Mouse (Mus musculus) embryo, embryonic 11.5 days (tissue): Measurements from ENCODE around the gene Defb42.
A peak's percentile ranks its signal among the peaks of the same experiment; 100 is the strongest.

ENCODE experiments used
- DNase-seq: peaks from one replicate; pipeline ENCODE4 v3.0.0-alpha.2; 2012; ENCODE audit warnings: low read depth, low spot score

The Defb42 gene

GRCm38 (mm10) chr14:63046691-63047090, at the start of gene Defb42:
TSS of gene Defb42 (plus strand) at chr14:63046991.
- DNase-seq, result no peak

DNA sequence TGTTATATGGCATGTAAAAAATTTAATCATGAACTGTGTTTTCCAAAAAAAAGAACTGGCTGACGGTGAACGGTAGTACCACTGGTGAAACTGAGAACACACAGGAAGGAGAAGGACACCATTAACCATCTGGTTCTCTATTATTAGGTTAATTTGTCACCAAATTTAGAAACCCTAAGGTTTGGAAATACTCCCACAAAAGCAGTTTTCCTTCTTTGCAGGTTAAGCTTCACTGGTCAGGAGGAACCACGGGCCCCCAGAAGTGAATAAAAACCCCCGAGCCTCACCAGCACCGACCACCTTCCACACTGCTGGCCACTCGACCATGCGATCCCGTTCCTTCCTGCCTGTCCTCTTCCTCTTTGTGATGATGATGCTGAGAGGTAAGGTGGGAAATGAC, 49.0 kb upstream of the Defb42 start, which contains the start of gene Defb47:
TSS of gene Defb47 (plus strand) at position 301 of the 400 bp plus-strand sequence.
- DNase-seq, result no peak

DNA sequence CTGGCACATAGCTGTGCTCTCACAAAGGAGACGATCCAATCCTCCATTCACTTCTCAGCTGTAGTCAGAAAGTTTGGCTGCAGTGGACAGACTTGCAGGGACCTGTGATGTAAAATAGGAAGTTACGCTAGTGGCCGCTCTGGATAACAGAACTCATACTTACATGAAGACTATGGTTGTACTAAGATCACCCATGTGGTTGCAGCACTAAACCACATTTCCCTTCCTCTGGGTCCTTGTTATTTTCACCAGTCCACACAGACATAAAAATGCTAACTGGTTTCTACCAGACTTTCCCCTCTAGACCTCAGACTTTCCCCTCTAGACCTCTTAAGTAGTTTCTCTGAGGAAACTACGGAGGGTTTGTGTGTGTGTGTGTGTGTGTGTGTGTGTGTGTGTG, 47.8 kb upstream of the Defb42 start:
- DNase-seq, result no peak

GRCm38 (mm10) chr14:63002588-63002987, 44.2 kb upstream of the Defb42 start:
- no peak for DNase-seq

GRCm38 (mm10) chr14:63011471-63011870, 35.3 kb upstream of the Defb42 start, which contains the start of gene Defb43:
TSS of gene Defb43 (plus strand) at chr14:63011771.
- DNase-seq, result no peak

DNA sequence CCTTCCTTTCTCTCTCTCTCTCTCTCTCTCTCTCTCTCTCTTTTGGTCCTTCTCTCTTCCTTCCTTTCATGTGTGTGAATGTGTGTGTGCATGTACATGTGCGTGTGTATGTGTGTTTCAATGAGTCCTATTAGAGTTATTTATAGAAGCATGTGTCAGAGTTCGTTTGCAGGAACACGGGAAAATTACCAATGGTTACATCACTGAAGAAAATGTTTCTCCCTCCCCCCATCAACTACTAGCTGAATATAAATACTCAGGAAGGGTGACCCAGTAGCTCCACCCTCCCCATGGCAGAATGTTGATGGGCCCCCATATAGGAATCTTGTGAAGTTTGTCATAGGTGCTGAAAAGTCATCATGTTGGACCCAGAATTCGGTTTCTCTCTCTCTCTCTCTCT, 33.7 kb upstream of the Defb42 start:
- DNase-seq, result no peak

- DNase-seq, result no peak
These were observed 32.1 kb upstream of the Defb42 start for GRCm38 (mm10) chr14:63014667-63015066.

GRCm38 (mm10) chr14:63020524-63021156, 26.2 kb upstream of the Defb42 start:
- DNase-seq, result no peak

DNA sequence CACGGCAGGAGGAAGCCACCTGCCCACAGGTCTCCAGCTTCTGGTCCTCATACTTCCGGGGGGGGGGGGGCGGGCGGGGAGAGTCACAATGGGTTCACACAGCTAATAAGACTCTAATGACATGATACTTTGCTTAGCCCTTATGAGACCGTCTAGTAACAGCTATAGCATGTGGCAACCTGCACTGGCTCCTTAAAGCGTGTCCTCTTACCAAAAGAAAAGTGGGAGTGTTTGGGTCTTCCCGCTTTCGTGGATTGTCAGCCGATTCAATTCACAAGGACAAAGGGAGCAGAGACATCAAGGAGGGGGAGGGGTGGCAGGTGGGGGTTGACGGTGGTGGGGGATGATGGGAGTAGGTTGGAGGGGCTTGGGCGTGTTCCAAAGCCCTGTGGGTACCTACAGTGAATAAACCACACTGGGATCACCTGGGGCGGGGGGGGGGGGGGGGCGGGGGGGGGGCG, 3.1 kb downstream of the Defb42 start, which contains the start of gene Defb30:
TSS of gene Defb30 (minus strand) at position 51 of the 461 bp plus-strand sequence.
- DNase-seq, result no peak

GRCm38 (mm10) chr14:63050769-63051168, 4.0 kb downstream of the Defb42 start:
- peak; percentile 32 for DNase-seq

- no peak for DNase-seq
These were observed 7.9 kb downstream of the Defb42 start for GRCm38 (mm10) chr14:63054729-63055128.

DNA sequence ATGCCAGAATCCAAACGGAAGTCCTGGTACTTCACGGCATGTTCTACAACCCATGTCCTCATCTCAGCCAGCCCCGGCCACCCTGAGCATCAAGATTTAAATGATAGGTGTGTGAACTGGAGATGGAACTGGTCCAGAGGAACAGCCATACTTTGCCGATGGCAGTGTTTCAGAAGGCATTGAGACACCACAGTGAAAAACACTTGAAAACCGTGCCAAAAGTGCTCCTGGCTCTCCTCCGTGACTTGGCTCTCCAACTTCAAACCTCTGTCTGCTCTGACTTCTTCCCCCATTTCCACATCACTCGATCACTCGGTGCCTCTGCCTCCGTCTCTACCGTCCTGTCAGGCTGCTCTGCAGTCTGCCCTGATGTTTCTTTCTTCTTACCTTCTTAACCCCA, 13.6 kb downstream of the Defb42 start:
- no peak for DNase-seq

DNA sequence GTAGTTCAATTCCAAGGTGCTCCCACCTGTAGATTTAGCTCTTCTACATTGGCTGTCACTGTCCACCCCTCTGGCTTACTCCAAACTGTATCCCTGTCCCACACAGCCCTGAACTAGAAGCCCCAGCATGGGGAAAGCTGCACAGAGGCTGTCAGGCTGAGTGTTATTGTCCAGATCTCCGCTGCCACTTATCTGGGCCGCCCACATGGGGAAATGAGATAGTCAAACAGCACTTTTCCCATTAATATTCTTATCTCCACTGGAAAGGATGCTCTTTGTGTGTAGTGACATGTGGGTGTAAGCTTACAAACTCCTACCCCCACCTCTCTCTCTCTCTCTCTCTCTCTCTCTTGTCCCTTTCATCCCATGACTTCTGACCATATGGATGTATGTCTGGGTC, 15.4 kb downstream of the Defb42 start:
- DNase-seq, result no peak

GRCm38 (mm10) chr14:63065391-63065790, 18.6 kb downstream of the Defb42 start:
- no peak for DNase-seq

DNA sequence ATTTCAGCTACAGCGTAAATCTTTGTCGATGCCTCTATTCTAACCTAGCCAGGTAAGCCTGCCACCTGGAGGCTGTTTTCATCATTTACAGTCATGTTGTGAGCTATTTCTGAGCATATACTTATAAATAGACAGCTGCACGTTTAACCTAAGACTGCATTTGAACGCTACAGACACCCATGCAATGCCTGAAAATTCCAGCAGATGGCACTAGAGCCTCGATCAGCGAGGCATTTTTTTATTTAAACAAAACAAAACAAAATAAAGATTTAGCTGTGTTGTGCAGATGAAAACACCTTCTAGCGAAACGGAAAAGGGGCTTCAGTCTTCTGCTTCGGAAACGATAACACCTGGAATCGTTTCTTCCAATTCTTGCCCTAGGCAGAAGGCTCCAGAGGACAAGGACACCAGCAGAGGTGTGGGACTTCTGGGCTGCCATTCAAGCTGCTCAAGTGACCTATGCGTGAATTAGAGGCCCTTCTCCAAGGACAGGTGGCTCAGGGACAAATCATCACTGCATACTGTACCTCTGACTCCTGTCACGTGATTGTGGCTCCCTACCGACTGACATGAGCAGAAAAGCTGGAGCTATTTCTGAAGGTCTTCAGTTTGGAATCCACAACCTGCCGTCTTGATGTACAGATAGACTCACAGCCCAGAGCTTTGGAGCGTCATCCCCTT, 20.0 kb downstream of the Defb42 start:
- peak; percentile 53 for DNase-seq

- DNase-seq, result no peak
These were observed 20.9 kb downstream of the Defb42 start for GRCm38 (mm10) chr14:63067708-63068107.
